Mouse (Mus musculus) ES-E14 (cell line): ENCODE measurements at regions not wholly inside any gene's neighbourhood (a gene's known extent, or its start where the extent isn't known, plus 50 kb on each side); places are given as distances from the start of the nearest gene placed in this dataset.

ENCODE experiments used
- DNase-seq: peaks from one replicate; pipeline ENCODE4 v3.0.0-alpha.2; 2013; ENCODE audit warnings: low read depth, low spot score
- H3K27ac ChIP-seq: 2 replicates; pipeline ENCODE4 v1.5.1; 2012; ENCODE audit warnings: low read depth, mild to moderate bottlenecking, low read length, moderate library complexity, mixed read lengths; ENCODE audit not compliant: poor library complexity, insufficient read depth, severe bottlenecking
- H3K36me3 ChIP-seq: 2 replicates; pipeline ENCODE4 v1.6.1; 2012; ENCODE audit warnings: mild to moderate bottlenecking, low read length, moderate library complexity, mixed read lengths; ENCODE audit not compliant: control insufficient read depth, poor library complexity, insufficient read depth, severe bottlenecking
- H3K4me1 ChIP-seq, 2 experiments: fragments of 150-350 bp in 1 of 2; sonication (generic) in 1 of 2; 2 replicates each; pipeline ENCODE4 v1.6.1; 2012; ENCODE audit warnings: low read length in 2 of 2, mild to moderate bottlenecking in 1 of 2, mixed read lengths in 1 of 2; ENCODE audit not compliant: control insufficient read depth in 2 of 2, insufficient read depth in 2 of 2, poor library complexity in 1 of 2
- H3K4me3 ChIP-seq, 2 experiments: fragments of 150-350 bp in 1 of 2; sonication (generic) in 1 of 2; 2 replicates each; pipeline ENCODE4 v1.5.1; 2012; ENCODE audit warnings: low read length in 2 of 2, low read depth in 1 of 2, mild to moderate bottlenecking in 1 of 2, mixed read lengths in 1 of 2; ENCODE audit not compliant: insufficient read depth in 1 of 2, poor library complexity in 1 of 2, severe bottlenecking in 1 of 2
- H3K9ac ChIP-seq: 2 replicates; pipeline ENCODE4 v1.6.1; 2012; ENCODE audit warnings: low read depth, mild to moderate bottlenecking, low read length, mixed read lengths; ENCODE audit not compliant: poor library complexity, insufficient read depth, severe bottlenecking
- H3K9me3 ChIP-seq: fragments of 150-350 bp; sonication (generic); 2 replicates; pipeline ENCODE4 v1.6.1; 2012; ENCODE audit warnings: low read depth, mild to moderate bottlenecking, low read length; ENCODE audit not compliant: control insufficient read depth, insufficient read depth
- CHD2 ChIP-seq: IDR thresholded peaks from 2 replicates; pipeline ENCODE4 v1.6.1; 2014; ENCODE audit warnings: mild to moderate bottlenecking, low read depth, low read length, inconsistent platforms
- HCFC1 ChIP-seq: IDR thresholded peaks from 2 replicates; pipeline ENCODE4 v1.6.1; 2012; ENCODE audit warnings: low read length, inconsistent platforms, borderline replicate concordance; ENCODE audit not compliant: insufficient read depth
- MAFK ChIP-seq: IDR thresholded peaks from 2 replicates; pipeline ENCODE4 v1.6.1; 2014; ENCODE audit warnings: mild to moderate bottlenecking, low read depth, low read length, inconsistent platforms; ENCODE audit not compliant: insufficient read depth
- ZC3H11A ChIP-seq: IDR thresholded peaks from 2 replicates; pipeline ENCODE4 v1.6.1; 2012; ENCODE audit warnings: low read depth, mild to moderate bottlenecking, inconsistent platforms, low read length, borderline replicate concordance
- ZNF384 ChIP-seq: IDR thresholded peaks from 2 replicates; pipeline ENCODE4 v1.6.1; 2012; ENCODE audit warnings: low read depth, low read length, inconsistent platforms
- in situ Hi-C, 2 experiments: fragments of 600-800 bp; cut with MboI; formaldehyde crosslinking; loops; one replicate each; pipeline ENCODE4 v1.15.1; 2025; ENCODE audit warnings: low sequenced_read_pairs in 2 of 2, inconsistent platforms in 1 of 2; ENCODE audit not compliant: unreplicated experiment in 2 of 2

GRCm38 (mm10) chr10:91622281-91622680 lies 441.2 kb upstream of the Tmpo start:
- no peak overlapping the region for H3K27ac ChIP-seq
- no peaks in the 10 kb centered on the region for H3K36me3 ChIP-seq
- TF ChIP-seq CHD2, result no peak
- TF ChIP-seq ZNF384, result no peak
- no peak for TF ChIP-seq HCFC1
- no peak for TF ChIP-seq MAFK
- TF ChIP-seq ZC3H11A, result no peak
- DNase-seq, result no peak
- no peak overlapping the region for H3K4me3 ChIP-seq
- H3K9ac ChIP-seq, result no peak overlapping the region
- no peaks in the 10 kb centered on the region for H3K4me1 ChIP-seq
- in situ Hi-C loops, result no loop called here
- no peaks in the 10 kb centered on the region for H3K9me3 ChIP-seq

- Histone ChIP-seq H3K9me3 (no peaks in the 10 kb centered on the region), H3K4me3 (no peak overlapping the region), H3K4me1 (no peaks in the 10 kb centered on the region), H3K9ac (no peak overlapping the region), H3K27ac (no peak overlapping the region), H3K36me3 (no peaks in the 10 kb centered on the region)
- in situ Hi-C loops, result no loop called here
- TF ChIP-seq CHD2, result no peak
- TF ChIP-seq HCFC1, result no peak
- TF ChIP-seq ZNF384, result no peak
- no peak for TF ChIP-seq ZC3H11A
- TF ChIP-seq MAFK, result no peak
- DNase-seq, result no peak
These were observed 432.8 kb upstream of the Tmpo start for GRCm38 (mm10) chr10:91613794-91614479.

- Histone ChIP-seq H3K9ac (no peak overlapping the region), H3K4me3 (no peak overlapping the region), H3K4me1 (no peaks in the 10 kb centered on the region), H3K9me3 (no peaks in the 10 kb centered on the region), H3K27ac (no peak overlapping the region), H3K36me3 (no peaks in the 10 kb centered on the region)
- TF ChIP-seq ZNF384, result no peak
- no peak for TF ChIP-seq MAFK
- TF ChIP-seq HCFC1, result no peak
- TF ChIP-seq CHD2, result no peak
- TF ChIP-seq ZC3H11A, result no peak
- in situ Hi-C loops, result no loop called here
- DNase-seq, result no peak
These were observed 430.9 kb upstream of the Tmpo start for GRCm38 (mm10) chr10:91612052-91612451.

GRCm38 (mm10) chr10:91594891-91595290 lies 413.8 kb upstream of the Tmpo start:
- Histone ChIP-seq H3K4me1 (no peaks in the 10 kb centered on the region), H3K9ac (no peak overlapping the region), H3K9me3 (no peaks in the 10 kb centered on the region), H3K4me3 (no peak overlapping the region), H3K36me3 (no peaks in the 10 kb centered on the region), H3K27ac (no peak overlapping the region)
- no peak for DNase-seq
- TF ChIP-seq MAFK (no peak), CHD2 (no peak), HCFC1 (no peak)
- in situ Hi-C loops, result no loop called here

- no peaks in the 10 kb centered on the region for H3K36me3 ChIP-seq
- DNase-seq, result no peak
- no peak for TF ChIP-seq ZC3H11A
- TF ChIP-seq HCFC1, result no peak
- no peak for TF ChIP-seq MAFK
- TF ChIP-seq CHD2, result no peak
- no peak for TF ChIP-seq ZNF384
- no peak overlapping the region for H3K9ac ChIP-seq
- H3K4me3 ChIP-seq, result no peak overlapping the region
- no peaks in the 10 kb centered on the region for H3K4me1 ChIP-seq
- no peak overlapping the region for H3K27ac ChIP-seq
- in situ Hi-C loops, result no loop called here
- no peaks in the 10 kb centered on the region for H3K9me3 ChIP-seq
These were observed 412.3 kb upstream of the Tmpo start for GRCm38 (mm10) chr10:91593378-91593777.
